Mouse (Mus musculus) embryo, embryonic 11.5 days (tissue): ENCODE measurements around the gene Olfr324.
A peak's percentile ranks its signal among the peaks of the same experiment; 100 is the strongest.

Experiments used
- DNase-seq: peaks from one replicate; pipeline ENCODE4 v3.0.0-alpha.2; 2012; ENCODE audit warnings: low read depth, low spot score

Olfr324 gene

GRCm38 (mm10) chr11:58634878-58635277, 40.0 kb downstream of the Olfr324 start:
- no peak for DNase-seq

- peak; percentile 34 for DNase-seq
Measured at GRCm38 (mm10) chr11:58636376-58636977, 41.6 kb downstream of the Olfr324 start.

DNA sequence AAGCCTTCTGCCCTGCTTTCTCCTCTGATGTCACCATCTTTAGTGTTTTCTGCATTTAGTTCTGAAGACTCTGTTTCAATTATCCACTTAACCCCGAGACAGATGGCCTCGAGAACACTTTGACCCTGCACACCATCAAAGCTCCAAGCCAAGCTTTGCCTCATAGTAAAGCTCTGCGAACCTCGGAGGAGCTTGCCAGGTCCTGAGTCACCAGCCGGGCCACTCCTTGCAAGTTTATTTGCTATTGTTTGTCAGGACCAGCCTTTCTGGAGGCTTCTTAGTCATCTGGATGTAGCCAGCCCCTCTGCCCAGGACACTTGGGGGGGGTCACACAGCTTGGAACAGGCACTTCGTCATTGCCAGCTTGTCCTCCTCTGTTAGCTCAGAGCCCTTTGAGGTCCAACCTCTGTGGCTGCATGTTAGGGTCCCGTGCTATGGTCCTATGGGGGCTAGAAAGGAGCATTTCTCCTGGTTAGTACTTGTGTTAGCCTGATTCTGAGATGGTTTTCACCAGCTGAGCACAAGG, 43.3 kb downstream of the Olfr324 start:
- no peak for DNase-seq

DNA sequence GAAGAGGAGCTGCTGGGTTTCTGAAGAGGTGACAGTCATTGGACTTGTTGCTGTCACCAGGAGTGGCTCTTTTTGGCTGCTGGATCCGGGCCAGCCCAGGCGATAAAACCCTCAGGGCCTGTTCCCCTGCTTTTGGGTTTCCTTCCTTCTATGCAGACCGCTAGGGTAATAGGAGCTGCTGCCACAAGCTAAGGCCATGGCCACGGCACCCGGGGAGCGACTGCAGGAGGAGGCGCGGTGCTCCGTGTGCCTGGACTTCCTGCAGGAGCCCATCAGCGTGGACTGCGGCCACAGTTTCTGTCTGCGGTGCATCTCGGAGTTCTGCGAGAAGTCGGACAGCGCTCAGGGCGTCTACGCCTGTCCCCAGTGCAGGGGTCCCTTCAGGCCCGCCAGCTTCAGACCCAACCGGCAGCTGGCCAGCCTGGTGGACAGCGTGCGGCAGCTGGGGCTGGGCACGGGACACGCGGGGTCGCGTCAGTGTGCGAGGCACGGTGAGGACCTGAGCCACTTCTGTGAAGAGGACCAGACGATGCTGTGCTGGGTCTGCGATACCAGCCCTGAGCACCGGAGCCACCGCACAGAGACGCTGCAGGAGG, 45.5 kb downstream of the Olfr324 start, which contains the start of gene Trim58:
Trim58 (plus strand) TSS at position 194 of the 596 bp plus-strand sequence.
- no peak for DNase-seq

DNA sequence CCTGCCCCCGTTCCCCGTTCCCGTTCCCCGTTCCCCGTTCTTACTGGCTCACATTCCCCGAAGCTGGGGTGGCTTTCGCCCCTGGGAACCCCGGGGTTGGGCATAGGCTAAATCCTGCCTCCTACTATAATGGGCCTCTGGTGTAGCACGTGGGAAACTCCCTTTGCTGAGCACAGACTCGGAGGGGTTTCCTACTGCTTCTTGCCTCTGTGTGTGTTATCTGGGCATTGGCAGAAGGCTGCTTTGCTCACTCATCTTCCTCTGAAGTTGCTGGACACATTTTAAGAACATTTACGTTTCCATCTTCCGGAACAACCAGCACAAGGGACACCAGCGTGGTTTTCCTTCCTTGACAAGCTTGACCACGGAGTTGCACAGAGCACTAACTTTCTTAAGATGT, 46.1 kb downstream of the Olfr324 start:
- no peak for DNase-seq

GRCm38 (mm10) chr11:58641638-58642358, 46.9 kb downstream of the Olfr324 start:
- DNase-seq = no peak

GRCm38 (mm10) chr11:58643350-58643749, 48.4 kb downstream of the Olfr324 start:
- no peak for DNase-seq
